Mouse (Mus musculus): ENCODE measurements around the gene Rbm12. TPM values are rescaled to one million over a fixed set of nuclear protein-coding genes. Genes with fewer than 3 reads are reported as not detected.

Rbm12 gene
- total RNA-seq, 2 experiments from 2014 or later: 31.8 to 32.1 TPM

DNA sequence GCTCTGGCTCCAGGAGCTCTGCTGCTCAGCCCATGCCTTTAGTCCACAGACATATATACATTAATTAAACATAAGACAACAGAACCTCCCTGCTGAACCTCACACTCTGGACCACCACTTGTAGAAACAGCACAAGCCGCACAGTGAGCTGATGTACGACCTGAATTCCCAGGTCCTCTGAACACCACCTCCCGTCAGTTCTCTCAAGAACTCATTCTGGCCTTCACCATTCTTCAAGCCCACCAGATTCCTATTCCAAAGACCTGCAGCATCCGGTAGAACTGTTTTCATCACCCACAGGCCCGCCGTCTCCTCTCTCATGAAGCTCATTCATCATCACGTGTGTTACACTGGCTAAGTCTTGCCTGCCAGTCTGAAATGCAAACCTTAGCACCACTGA lies 31.4 kb downstream of the Rbm12 start:
- DNase-seq (ENCODE audit: low spot score in 2 of 2): no peak

- DNase-seq (ENCODE audit: low spot score in 2 of 2): no peak
Observed at GRCm38 (mm10) chr2:156079674-156080073, 32.1 kb downstream of the Rbm12 start.

DNA sequence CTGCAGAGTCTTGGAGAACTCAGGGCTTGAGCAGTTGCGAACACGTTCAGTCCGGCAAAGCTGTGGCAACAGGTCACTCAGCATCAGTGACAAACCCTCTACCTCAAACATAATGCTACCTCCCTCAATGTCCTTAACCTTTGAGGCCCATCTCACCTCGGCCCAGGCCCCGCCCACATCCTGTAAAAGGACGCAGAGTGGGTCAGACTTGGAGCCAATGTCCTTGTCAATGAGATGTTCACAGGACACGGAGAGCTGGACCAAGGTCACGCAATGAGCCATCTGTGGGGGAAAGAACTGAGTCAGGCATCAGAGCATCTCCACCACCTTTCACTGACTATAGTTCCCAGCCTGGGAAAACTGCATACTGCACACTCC lies 32.6 kb downstream of the Rbm12 start:
- no peak for DNase-seq (ENCODE audit: low spot score in 2 of 2)

GRCm38 (mm10) chr2:156078421-156079182 lies 33.2 kb downstream of the Rbm12 start:
- no peak for DNase-seq (ENCODE audit: low spot score in 2 of 2)

DNA sequence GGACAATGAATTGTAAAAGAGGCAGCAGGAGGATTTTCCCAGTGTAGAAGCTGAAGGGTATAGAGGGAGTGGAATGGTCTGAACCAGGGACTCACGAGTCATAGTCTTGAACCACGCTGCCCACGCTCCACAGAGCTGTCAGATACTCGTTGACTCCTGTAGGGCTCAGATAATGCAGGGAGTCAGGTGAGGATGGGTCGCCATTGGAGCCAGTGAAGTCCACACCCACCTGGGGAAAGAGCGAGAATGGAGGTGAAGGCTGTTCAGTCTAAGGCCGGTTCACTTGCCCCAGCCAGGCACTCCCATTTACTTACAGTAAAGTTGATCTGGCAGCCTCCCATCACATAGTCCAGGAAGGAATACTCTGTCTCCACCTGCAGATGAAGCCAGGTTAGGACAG lies 34.3 kb downstream of the Rbm12 start:
- DNase-seq (ENCODE audit: low spot score in 2 of 2): no peak

DNA sequence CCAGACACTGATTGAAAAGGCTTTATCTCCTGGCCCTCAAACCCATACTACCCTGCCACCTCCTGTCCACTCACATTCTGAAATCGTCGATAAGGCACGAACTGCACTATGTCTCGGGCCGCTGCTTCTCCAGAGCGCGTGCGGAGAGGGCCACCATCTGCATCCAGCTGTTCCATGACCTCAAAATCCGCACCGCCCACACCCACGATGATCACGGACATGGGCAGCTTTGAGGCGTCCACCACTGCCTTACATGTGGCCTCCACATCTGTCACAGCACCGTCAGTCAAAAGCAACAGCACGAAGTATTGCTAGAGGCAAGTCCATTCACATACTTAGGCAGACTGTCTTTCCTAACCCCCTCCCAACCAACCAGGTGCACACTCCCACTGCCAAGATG lies 38.1 kb downstream of the Rbm12 start:
- no peak for DNase-seq (ENCODE audit: low spot score in 2 of 2)

GRCm38 (mm10) chr2:156071236-156071635 lies 40.5 kb downstream of the Rbm12 start:
- no peak for DNase-seq (ENCODE audit: low spot score in 2 of 2)

DNA sequence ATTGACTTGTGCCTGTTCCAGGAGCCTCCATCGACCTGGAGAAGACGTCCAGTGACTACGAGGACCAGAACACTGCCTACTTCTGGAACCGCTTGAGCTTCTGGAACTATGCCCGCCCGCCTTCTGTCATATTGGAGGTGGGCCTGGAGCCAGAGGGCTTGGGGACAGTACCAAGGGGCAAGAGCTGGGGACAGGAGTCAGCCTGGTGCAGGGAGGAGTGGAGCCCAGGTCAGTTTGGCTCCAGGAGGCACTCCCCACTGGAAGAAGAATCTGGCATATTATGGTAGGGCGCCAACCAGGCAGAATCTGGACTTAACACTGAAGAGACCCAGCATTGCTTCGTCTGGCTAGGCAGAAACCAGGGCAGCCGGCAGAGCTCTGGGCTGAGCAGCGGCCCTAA lies 43.9 kb downstream of the Rbm12 start:
- DNase-seq (ENCODE audit: low spot score in 2 of 2): no peak

DNA sequence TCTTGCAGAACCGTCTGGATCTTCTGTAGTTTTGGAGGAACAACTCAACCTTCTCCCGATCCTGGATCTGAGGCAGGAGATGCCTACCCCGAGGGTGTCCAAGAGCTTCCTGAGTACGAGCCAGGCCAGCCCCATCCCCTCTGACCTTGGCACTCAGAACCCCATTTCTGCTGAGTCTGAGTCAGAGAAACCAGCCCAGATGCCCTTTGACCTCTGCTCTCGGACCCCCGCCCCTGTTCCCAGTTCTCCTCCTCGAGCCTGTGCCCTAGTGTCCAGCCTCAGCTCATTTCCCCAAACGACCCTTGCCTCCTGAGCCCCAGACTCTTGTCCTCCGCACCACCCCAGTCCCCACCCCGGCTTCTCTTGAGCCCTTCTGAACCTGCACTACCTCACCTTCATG lies 45.7 kb downstream of the Rbm12 start:
- DNase-seq (ENCODE audit: low spot score in 2 of 2): no peak

GRCm38 (mm10) chr2:156065099-156066041 lies 46.4 kb downstream of the Rbm12 start, which contains the start of gene Spag4:
Gene Spag4, plus strand, starts transcription at chr2:156065175.
- peak; percentile 35 to 64 for DNase-seq (ENCODE audit: low spot score in 2 of 2)

DNA sequence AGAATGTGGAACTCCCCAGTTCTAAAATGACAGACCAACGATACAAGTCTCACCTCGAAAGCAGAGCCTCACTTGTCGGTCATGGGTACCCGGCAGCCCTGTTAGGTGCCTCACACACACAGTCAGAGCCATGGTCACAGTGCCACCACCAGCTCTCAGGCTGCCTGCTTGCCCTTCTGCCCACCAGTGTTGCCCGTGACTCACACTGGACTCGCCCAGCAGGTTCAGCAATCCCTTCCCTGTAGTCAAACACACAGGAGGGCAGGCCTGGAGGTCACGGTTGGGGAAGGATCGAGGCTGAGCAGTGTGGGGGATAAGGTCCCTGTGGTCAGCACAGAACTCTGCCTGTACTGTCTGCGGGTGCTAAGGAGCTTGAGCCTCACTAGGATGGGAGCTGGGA lies 59.0 kb downstream of the Rbm12 start, which contains the start of gene Fer1l4:
TSS of gene Fer1l4 (minus strand) at position 132 of the 400 bp plus-strand sequence.
- DNase-seq (ENCODE audit: low spot score in 2 of 2): no peak

GRCm38 (mm10) chr2:156047929-156048328 lies 63.8 kb downstream of the Rbm12 start:
- no peak for DNase-seq (ENCODE audit: low spot score in 2 of 2)

DNA sequence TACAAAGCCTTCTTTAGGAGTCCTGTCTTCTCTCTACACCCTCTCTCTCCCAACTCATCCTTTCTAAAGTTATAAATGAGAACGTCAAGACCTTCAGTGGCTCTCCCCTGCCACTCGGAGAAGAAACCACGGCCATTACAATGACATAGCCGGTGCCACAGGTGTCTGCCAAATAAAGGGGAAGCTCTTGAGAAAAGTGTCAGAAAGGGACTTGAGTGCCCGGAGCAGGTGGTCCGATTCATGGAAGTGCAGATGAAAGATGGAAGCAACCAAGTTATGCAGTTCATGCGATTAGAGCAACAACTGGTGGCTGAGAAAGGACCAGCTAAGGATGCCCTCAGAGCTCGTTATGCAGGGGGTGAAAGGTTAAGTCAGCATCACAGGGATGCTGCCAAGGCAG lies 68.9 kb downstream of the Rbm12 start:
- no peak for DNase-seq (ENCODE audit: low spot score in 2 of 2)

Other genes with a start within 250 kb of the Rbm12 start
- gene Uqcc1, start 181.7 kb downstream of the Rbm12 start, total RNA-seq (2021): 10 to 100 TPM; 83.7 to 84.9 TPM
- not detected for gene Gm15557, start 171.2 kb downstream of the Rbm12 start, total RNA-seq (2021)
- gene Gdf5, start 166.6 kb downstream of the Rbm12 start, total RNA-seq (2021): under 1 TPM; 0.12 to 0.13 TPM
- gene Cep250, start 155.5 kb downstream of the Rbm12 start, total RNA-seq (2021): 10 to 100 TPM; 18.8 to 21.7 TPM
- gene 6430550D23Rik, start 104.0 kb downstream of the Rbm12 start, total RNA-seq (2021): 1 to 10 TPM; 1.4 to 1.5 TPM
- gene Ergic3, start 103.9 kb downstream of the Rbm12 start, total RNA-seq (2021): 100 to 1,000 TPM; 214 to 229 TPM
- not detected for gene Fer1l4, start 59.0 kb downstream of the Rbm12 start, total RNA-seq (2021)
- 1 to 10 TPM; 2.5 to 3.5 TPM for gene Spag4, start 46.8 kb downstream of the Rbm12 start, total RNA-seq (2021)
- gene Cpne1, start within 50 bp of the Rbm12 start, total RNA-seq (2021): 10 to 100 TPM; 23.1 to 32.0 TPM
- 10 to 100 TPM; 23.3 to 26.4 TPM for gene Gm28036, start 15.1 kb upstream of the Rbm12 start, total RNA-seq (2021)
- 100 to 1,000 TPM; 156 to 158 TPM for gene Romo1, start 32.1 kb upstream of the Rbm12 start, total RNA-seq (2021)
- 10 to 100 TPM; 43.6 to 44.3 TPM for gene Nfs1, start 32.2 kb upstream of the Rbm12 start, total RNA-seq (2021)
- 100 to 1,000 TPM; 309 to 321 TPM for gene Rbm39, start 68.3 kb upstream of the Rbm12 start, total RNA-seq (2021)
- gene Phf20, start 84.5 kb upstream of the Rbm12 start, total RNA-seq (2021): 100 to 1,000 TPM; 104 to 108 TPM
- 1 to 10 TPM; 5.4 to 6.7 TPM for gene Cnbd2, start 200.3 kb upstream of the Rbm12 start, total RNA-seq (2021)
- 10 to 100 TPM; 91.6 to 95.1 TPM for gene Scand1, start 200.7 kb upstream of the Rbm12 start, total RNA-seq (2021)

Measured in layer of hippocampus, adult 18-20 months (tissue).